8 mouse cellular contexts compared by ENCODE assay signal in genomic region chr16:96083179-96083646, GRCm38 (mm10). TPM values are rescaled to one million over a fixed set of nuclear protein-coding genes. Genes with fewer than 3 reads are reported as not detected.
DNase-seq lines count a peak whose midpoint lies in the region; TF ChIP-seq lines count a peak whose summit lies in the region.

No protein-coding gene starts in this region.

- TF ChIP-seq EP300 in heart, adult 2 months (IDR thresholded peaks at IDR 0.05; ENCODE audit: insufficient read depth, low read depth, low read length), result peak; percentile 71

- H3K9ac ChIP-seq in heart, adult 2 months (ENCODE audit: low read depth, low read length), result peak overlapping the region; percentile 90

- H3K27me3 ChIP-seq in cerebellum, adult 2 months (ENCODE audit: control insufficient read depth, insufficient read depth, low read length), result no peaks in the 10 kb centered on the region
- H3K27me3 ChIP-seq in heart, adult 2 months (ENCODE audit: control insufficient read depth, insufficient read depth, low read length), result no peaks in the 10 kb centered on the region
- no peaks in the 10 kb centered on the region for H3K27me3 ChIP-seq in small intestine, adult 2 months (ENCODE audit: control insufficient read depth, insufficient read depth, low read length)

- H3K4me3 ChIP-seq in cerebellum, adult 2 months (replicated peaks; ENCODE audit: insufficient read depth, low read depth, low read length), result peak overlapping the region; percentile 79
- H3K4me3 ChIP-seq in heart, adult 2 months, result peak overlapping the region; percentile 67
- peak overlapping the region; percentile 80 for H3K4me3 ChIP-seq in lung, adult 2 months (replicated peaks; ENCODE audit: extremely low read depth, low read depth, low read length)
- H3K4me3 ChIP-seq in small intestine, adult 2 months (ENCODE audit: low read depth, low read length), result peak overlapping the region; percentile 85

- intact Hi-C loops in heart, adult 2 months (cut with DNase I), result loop anchor here (2.0 to 5.0 kb wide), 2 partner anchors 92 to 109 kb away; partner anchors contain the start of genes Lca5l and Psmg1

- no peak for TF ChIP-seq CTCF in cerebellum, adult 2 months (IDR thresholded peaks at IDR 0.05; ENCODE audit: borderline replicate concordance, insufficient read depth, low read depth, low read length)
- TF ChIP-seq CTCF in heart, adult 2 months (IDR thresholded peaks at IDR 0.05), result no peak
- no peak for TF ChIP-seq CTCF in lung, adult 2 months (IDR thresholded peaks at IDR 0.05; ENCODE audit: insufficient read depth, low read length)
- TF ChIP-seq CTCF in small intestine, adult 2 months (IDR thresholded peaks at IDR 0.05; ENCODE audit: extremely low read depth, insufficient read length, insufficient replicate concordance, low read depth, low read length), result no peak

- TF ChIP-seq POLR2A in cerebellum, adult 2 months (IDR thresholded peaks at IDR 0.05; ENCODE audit: borderline replicate concordance, insufficient read depth, low read length), result no peak
- no peak for TF ChIP-seq POLR2A in heart, adult 2 months (IDR thresholded peaks at IDR 0.05; ENCODE audit: insufficient read depth, low read depth, low read length)
- peak; percentile 44; the same call in 1 of the 2 replicates for TF ChIP-seq POLR2A in lung, adult 2 months (IDR thresholded peaks at IDR 0.05; ENCODE audit: borderline replicate concordance, extremely low read depth, low read depth, low read length)
- no peak for TF ChIP-seq POLR2A in small intestine, adult 2 months (IDR thresholded peaks at IDR 0.05; ENCODE audit: low read depth, low read length)

- H3K79me2 ChIP-seq in heart, adult 2 months (replicated peaks; ENCODE audit: control insufficient read depth, insufficient read depth, low read length), result peaks cover 5% of the 10 kb centered on the region

- DNase-seq in cerebellum, adult 2 months, result peak in 1 of 2 experiments; percentile 45
- no peak for DNase-seq in cerebellum, postnatal 14 days
- peak; percentile 95 for DNase-seq in ZHBTc4 (ENCODE audit: low read depth, low spot score)
- no peak for DNase-seq in heart, adult 2 months
- DNase-seq in kidney, adult 9 months, result peak; percentile 87
- DNase-seq in lung, adult 2 months, result peak; percentile 60
- no peak for DNase-seq in MN1 (ENCODE audit: low spot score)

- peaks cover 12% of the 10 kb centered on the region for H3K4me1 ChIP-seq in cerebellum, adult 2 months (ENCODE audit: control insufficient read depth, insufficient read depth, low read length)
- peaks cover 4% of the 10 kb centered on the region; the same call in 1 of the 2 replicates for H3K4me1 ChIP-seq in heart, adult 2 months (ENCODE audit: control insufficient read depth, insufficient read depth, low read length)
- H3K4me1 ChIP-seq in lung, adult 2 months (ENCODE audit: control insufficient read depth, insufficient read depth, low read length), result peaks cover 2% of the 10 kb centered on the region
- H3K4me1 ChIP-seq in small intestine, adult 2 months (ENCODE audit: control insufficient read depth, insufficient read depth, insufficient read length, low read length), result peaks cover 14% of the 10 kb centered on the region; the same call in 1 of the 2 replicates

- WGBS in cerebellum, adult 2 months, result 7% methylated on average over 20 of the region's 20 CpGs
- WGBS in heart, adult 2 months, result 8% methylated on average over 20 of the region's 20 CpGs
- 10% methylated on average over 20 of the region's 20 CpGs for WGBS in lung, adult 2 months
- WGBS in small intestine, adult 2 months, result 8% methylated on average over 20 of the region's 20 CpGs

- H3K36me3 ChIP-seq in heart, adult 2 months (ENCODE audit: control insufficient read depth, insufficient read depth, low read length), result peaks cover 6% of the 10 kb centered on the region; the same call in 1 of the 2 replicates
- peaks cover 10% of the 10 kb centered on the region; the same call in 1 of the 2 replicates for H3K36me3 ChIP-seq in small intestine, adult 2 months (ENCODE audit: control insufficient read depth, insufficient read depth, low read length)

- H3K27ac ChIP-seq in cerebellum, adult 2 months (ENCODE audit: insufficient read depth, low read length), result peak overlapping the region; percentile 86
- peak overlapping the region; percentile 98 for H3K27ac ChIP-seq in heart, adult 2 months
- H3K27ac ChIP-seq in small intestine, adult 2 months (ENCODE audit: insufficient read depth, low read depth, low read length), result peak overlapping the region; percentile 97

RNA-seq across cellular contexts. Expression of gene Brwd1, which starts 0.9 kb away (rescaled TPM):
- polyA plus RNA-seq in cerebellum, adult 2 months (2012; rRNA removed), result 79.9 and 86.7 TPM in 2 replicates
- total RNA-seq in heart, adult 2 months (2021), result 10 to 100 TPM; 65.5 to 88.7 TPM
- 24.4 and 43.8 TPM in 2 replicates for polyA plus RNA-seq in heart, adult 2 months (2012; rRNA removed)
- 24.5 and 27.4 TPM in 2 replicates for polyA plus RNA-seq in lung, adult 2 months (2012; rRNA removed)
- polyA plus RNA-seq in small intestine, adult 2 months (2012; rRNA removed), result 10.7 and 14.0 TPM in 2 replicates

RNA-seq across cellular contexts. Expression of gene Hmgn1, which starts 44.3 kb away (rescaled TPM):
- polyA plus RNA-seq in cerebellum, adult 2 months (2012; rRNA removed), result 76.0 and 78.7 TPM in 2 replicates
- total RNA-seq in heart, adult 2 months (2021), result 10 to 100 TPM; 47.9 to 53.1 TPM
- 14.6 and 27.9 TPM in 2 replicates for polyA plus RNA-seq in heart, adult 2 months (2012; rRNA removed)
- 27.4 and 38.0 TPM in 2 replicates for polyA plus RNA-seq in lung, adult 2 months (2012; rRNA removed)
- polyA plus RNA-seq in small intestine, adult 2 months (2012; rRNA removed), result 1.7 and 4.4 TPM in 2 replicates

Comparison
In these comparisons a context has a peak if more than half of its experiments do, and no peak if none do; other contexts are left out.
1. DNase-seq: peak in ZHBTc4 (single experiment), kidney, adult 9 months (single experiment) and lung, adult 2 months (single experiment); none in cerebellum, postnatal 14 days (0 of 2), heart, adult 2 months (0 of 2) and MN1 (single experiment).
2. Peak in every context shown above with its lines, with median percentiles within 50 percentile points of each other: H3K27ac ChIP-seq and H3K4me3 ChIP-seq.